Mouse (Mus musculus) urinary bladder, postnatal 10 days (tissue): ENCODE results near the gene Stbd1.

ENCODE experiments used
- DNase-seq: peaks from one replicate; pipeline ENCODE4 v3.0.0; 2022; ENCODE audit warnings: low spot score

Gene Stbd1

GRCm38 (mm10) chr5:92640861-92641260 is 38.0 kb downstream of the Stbd1 start:
- DNase-seq, result no peak
